Mouse (Mus musculus): Measurements from ENCODE around the gene Slc4a4.

DNA sequence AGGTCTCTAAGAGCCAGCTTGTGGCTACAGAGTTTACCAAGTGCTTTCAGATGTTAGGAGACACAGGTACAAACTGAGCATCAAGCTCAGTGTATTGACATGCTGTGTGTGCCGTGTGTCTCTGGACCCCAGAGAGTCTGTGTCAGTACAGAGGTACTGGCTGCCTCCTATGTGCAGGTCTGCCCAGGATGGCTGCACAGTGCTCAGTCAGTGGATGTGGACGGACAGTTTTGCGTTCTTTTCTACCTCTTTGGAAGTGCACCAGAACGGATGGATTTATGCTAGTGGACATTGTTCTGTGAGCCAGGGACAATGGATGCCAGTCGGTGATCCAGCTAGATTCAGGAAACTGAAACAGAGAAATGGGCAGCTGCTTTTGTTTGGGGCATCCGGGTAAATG is 72.8 kb downstream of the Slc4a4 start:
- TF ChIP-seq CTCF (IDR thresholded peaks at IDR 0.05; ENCODE audit: extremely low read depth, insufficient read depth, low read length) (no peak), POLR2A (IDR thresholded peaks at IDR 0.05; ENCODE audit: extremely low read depth, insufficient read depth, low read length) (no peak)
